Mouse (Mus musculus) cerebellum, postnatal 10 days (tissue): ENCODE measurements around the gene Nav1.

ENCODE experiments used
- DNase-seq, 2 experiments: peaks; one replicate each; pipeline ENCODE4 v3.0.0; 2021; ENCODE audit warnings: mixed read lengths in 2 of 2

Gene Nav1

GRCm38 (mm10) chr1:135581001-135581400 lies 26.1 kb downstream of the Nav1 start:
- DNase-seq, result peak; percentile 38 to 39

DNA sequence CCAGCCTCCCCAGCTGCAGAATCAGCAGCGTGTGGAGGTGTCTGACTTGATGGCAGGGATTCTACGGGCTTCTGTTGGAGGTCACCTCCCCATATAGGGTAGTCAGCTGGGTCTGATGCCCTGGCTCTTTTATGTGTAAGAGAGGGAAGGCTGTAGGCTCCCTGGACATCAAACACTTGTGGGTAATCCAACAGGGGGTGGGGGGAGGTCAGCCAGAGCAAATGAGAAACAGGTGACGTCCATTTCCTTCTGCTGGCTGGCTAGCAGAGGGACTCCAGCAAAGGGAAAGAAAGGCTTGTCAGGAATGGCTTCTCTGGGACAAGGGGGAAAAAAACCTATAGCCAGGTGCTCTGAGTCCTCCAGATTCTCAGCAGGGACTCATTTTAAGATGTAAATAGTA lies 28.0 kb downstream of the Nav1 start:
- DNase-seq, result no peak

DNA sequence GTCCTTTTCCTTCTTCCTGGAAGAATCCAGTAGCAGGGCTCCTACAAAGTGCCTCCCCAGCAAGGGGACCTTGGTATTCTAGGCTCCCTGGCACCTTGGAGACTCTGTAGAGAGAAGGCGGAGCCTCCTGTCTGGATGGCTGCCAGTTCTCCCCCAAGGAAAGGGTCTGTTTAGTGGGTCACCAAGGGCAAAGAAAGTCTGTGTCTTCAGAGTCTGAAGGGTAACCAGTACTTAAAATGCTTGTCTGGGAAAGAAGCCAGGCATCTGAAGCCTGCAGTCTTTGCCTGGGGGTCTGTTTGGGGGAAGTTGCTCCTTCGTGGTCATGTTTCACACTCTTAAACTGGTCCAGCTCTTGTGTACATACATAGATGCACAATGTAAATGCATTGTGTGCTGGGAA lies 29.3 kb downstream of the Nav1 start:
- peak in 1 of 2 experiments; percentile 45 for DNase-seq

DNA sequence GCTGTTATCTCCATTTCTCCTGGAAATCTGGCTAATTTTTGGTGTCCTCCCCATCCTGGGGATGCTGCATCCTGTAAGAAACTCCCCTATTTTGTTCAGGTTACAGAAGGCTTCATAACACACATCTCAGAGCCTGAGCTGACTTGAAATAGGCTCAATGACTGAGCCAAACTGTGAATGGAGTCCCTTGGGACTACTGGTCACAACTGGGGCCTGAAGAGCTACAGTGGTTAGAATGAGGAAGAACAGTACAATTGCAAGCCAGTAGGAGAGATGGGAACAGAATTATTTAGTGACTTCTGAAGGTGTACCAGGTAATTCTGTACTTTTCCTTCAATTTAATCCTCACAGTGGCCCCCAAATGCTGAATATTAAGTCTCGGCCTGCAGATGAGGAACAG lies 31.7 kb downstream of the Nav1 start:
- DNase-seq, result no peak

DNA sequence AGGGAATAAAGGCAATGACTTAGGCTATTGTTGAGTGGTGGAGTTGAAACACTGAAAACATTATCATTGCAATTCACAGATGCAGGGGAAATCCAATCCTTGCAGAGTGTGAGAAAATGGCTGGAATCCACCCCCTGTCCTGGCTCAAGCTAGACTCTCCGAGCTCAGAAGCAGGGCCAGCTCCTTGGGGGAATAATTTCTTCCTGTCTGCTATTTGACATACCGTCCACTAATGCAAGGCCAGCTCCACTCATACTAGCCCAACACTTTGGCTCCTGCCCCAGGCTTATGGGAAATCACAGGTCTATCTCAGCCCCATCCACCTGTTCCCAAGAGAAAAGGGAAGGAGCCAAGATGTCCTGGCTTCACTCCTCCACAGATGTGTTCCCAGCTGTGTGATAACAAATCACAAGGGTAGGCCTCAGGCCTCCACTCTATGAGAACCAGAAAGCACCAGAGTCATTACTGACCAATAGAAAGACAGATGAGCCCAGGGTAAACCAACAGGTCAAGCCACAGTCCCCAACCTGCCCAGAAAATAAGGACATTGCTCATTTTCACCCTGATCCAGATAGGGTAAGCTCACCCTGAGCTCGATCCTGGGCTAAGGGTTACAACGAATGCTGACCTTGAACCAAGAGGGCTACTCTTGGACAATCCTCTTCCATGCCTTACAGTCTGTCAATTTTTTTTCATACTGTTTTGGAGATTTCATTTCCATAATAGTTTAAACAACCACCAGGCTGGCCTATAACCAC lies 32.5 kb downstream of the Nav1 start:
- DNase-seq, result no peak

- peak; percentile 65 to 68 for DNase-seq
Observed at GRCm38 (mm10) chr1:135572139-135572892, 34.8 kb downstream of the Nav1 start.

- DNase-seq, result peak in 1 of 2 experiments; percentile 48
Observed at GRCm38 (mm10) chr1:135568087-135568486, 39.0 kb downstream of the Nav1 start.

DNA sequence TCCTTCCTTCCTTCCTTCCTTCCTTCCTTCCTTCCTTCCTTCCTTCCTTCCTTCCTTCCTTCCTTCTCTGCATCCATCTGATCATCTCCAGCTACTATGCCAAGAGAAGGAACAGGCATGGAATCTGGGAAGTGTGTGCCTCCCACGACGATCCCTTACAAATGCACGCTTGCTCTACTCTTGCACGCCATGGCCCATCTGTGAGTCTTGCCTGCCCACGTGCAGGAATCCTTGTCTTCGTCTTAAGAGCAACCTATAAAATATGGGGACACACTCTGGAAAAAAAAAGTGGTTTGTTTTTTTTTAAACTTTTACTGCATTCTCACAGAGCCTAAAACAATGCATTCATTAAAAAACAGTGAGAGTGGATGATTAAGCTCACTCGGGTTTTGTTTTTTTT lies 40.5 kb downstream of the Nav1 start:
- DNase-seq, result no peak

DNA sequence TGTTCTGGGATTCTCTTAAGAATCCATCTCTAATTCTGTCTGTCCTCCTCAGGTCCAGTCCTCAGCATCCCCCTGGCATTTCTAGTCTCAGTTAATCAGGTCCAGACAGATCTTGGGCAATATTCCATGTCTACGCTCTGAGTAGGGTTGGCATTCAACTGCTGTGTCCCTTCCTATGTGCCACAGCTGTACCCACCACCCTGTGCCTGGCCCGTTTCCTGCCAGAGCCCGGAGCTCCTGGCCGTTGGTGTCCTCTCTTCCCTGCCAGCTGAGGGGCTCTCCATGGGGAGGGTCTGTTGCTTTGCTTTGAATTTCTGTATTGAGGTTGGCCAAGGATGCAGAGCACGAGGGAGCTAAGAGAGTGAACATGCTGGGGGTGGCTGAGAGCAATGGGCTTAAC lies 41.3 kb downstream of the Nav1 start:
- peak in 1 of 2 experiments; percentile 60 for DNase-seq

DNA sequence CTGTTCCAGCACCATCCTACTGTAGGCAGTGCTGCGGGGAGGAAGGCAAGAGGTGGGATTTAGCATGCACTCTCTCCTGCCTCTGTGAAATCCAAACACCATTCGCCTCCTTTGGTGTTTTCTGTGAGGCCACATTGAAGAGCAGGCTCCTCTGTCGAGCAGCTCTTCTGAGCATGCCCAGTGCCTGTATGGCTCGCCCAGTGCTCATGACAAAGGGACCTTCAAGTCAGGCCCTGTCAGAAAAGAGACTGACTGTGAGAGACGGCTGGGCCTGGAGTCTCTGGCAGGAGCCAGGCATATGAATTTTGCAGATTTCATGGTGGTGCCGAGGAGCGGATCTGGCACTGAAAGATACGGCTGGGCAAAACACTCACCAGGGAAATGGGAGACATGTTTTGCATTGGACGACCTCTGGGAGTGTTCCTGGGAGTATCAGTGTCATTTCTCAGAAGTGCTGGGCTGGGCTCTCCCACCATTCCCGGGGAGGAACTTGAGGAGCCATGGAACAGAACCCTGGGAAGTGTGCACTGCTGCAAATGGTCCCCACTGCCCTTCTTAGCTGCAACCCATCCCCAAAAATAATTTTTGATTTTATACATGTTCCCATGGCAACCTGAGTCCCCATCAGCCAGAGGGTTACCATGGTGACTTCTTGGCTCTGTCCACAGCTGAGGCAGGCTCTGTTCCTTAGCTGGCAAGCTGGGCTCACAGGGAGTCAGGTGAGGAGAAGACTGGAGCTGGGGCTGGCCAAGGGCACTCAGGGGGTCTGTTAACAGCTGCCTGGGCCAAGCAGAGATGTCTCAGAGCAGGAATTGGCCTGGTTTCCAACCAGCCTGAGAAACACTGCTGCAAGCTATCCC lies 42.2 kb downstream of the Nav1 start:
- DNase-seq, result peak; percentile 74 to 76

DNA sequence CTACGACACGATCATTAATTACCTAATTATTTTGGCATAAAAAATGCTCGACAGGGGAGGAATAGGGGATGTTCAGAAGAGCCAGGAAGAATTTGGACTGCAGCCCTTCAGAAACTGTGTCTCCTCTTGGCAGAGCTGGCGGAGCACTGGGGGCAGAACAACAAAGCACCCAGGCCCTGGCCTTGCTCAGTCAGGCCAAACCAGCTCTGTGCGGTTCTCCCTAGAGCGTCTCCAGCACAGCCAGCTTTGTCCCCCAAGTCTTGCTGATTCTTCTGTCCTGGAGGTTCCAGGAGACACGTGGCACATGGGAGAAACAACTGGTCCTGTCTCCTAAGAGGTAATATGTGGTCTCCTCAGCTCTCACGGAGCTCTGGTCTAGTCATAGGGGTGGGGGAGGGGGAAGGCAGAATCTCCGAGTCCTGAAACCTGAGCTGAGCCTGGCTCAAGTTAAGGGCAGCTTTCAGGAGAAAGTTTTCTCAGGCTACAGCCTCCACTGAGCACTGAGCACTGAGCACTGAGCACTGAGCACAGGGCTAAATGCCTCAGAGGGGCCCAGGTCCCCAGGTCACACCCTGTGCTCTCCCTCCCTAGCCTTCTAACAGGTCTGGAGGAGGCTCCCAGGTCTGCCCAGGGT lies 43.2 kb downstream of the Nav1 start:
- DNase-seq, result peak; percentile 57 to 71

DNA sequence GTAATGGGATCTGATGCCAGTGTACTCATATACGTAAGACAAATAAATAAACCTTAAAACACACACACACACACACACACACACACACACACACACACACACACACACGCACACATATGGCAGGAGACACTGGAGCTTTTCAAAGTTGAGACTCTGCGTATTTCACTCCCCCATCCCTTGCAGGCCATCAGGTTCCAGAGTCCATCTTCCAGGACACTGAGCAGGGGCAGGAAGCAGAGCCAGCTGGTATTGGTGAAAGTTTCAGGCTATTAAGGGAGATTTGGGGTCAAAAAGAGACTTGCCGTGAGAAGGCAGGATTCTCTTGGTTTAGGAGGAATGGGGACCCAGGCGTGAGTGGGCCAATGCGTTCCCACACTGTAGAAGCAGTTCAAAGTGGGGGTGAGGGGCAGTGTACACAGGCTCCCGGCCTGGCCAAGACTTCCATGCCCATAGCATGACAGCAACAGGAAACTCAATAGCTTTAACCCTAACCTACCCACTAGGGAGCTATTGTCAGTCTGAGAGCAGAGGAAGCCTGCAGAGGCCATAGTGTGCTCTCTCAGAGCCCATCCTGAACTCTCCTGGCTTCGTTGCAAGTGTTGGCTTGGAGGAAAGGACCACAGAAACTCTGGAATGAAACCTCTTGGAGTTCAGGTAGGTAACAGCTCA lies 44.0 kb downstream of the Nav1 start:
- DNase-seq, result no peak

DNA sequence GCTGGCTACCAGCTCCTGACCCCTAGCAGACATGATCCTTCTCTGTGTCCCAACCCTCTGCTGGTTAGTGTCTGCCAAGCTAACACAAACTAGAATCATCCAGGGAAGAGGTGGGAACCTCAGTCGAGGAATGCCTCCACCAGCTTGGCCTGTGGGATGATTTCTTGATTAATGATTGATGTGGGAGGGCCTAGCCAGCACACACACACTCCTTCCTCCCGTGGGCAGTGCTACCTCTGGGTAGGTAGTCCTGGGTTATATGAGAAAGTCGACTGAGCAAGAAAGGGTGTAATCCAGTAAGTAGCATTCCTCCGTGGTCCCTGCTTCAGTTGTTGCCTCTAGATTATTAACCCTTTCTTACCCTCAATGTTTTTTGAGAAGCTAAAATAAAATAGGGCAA lies 45.0 kb downstream of the Nav1 start:
- DNase-seq, result no peak

DNA sequence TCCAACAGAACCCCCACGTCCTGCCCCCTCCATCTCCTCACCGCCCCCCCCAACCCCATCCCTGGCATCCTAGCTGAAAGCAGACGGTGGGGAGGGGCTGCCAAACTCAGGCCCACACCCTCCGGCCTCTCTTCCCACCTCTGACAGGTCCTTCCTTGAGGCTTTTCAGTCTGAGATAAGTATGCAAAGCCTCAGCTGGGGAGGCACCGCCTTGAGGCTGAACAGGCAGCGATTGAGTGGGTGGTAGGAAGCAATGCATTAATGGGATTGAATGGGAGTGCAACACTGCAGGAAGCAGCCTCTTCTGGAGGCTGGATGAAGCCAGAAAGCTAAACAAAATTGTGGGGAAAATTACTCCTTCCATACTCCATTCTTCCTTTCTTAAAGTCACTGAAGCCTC lies 45.8 kb downstream of the Nav1 start:
- no peak for DNase-seq

GRCm38 (mm10) chr1:135557976-135558375 lies 49.1 kb downstream of the Nav1 start:
- DNase-seq, result peak in 1 of 2 experiments; percentile 50

GRCm38 (mm10) chr1:135555885-135556284 lies 51.2 kb downstream of the Nav1 start:
- no peak for DNase-seq

DNA sequence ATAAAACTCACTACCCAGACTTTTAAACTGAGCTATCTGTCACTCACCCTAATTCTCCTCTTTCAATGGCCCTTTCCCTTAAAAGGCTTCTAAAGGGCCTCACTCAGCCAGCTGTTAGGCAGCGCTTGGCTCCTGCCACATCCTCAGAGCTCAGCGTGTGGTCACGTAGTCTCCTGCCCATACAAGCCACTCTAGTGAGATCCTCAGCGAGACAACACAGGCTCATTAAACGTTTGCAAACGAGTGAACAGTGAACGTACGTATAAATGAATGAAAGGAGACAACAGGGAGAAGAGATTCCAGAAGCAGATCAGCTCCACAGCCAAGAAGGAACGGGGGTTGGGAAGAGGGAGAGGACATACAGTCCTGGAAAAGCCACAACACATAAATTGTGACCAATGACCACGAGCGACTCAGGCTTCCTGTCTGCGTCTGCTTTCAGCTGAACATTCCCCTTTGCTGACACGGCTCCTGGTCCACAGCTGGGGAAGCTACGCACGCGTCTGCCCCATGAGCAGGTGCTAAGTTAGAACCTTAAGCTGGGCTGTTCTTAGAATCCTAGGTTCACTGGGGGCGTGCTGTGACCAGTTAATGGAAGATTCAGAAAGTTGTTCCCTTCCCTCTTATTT lies 52.3 kb downstream of the Nav1 start:
- DNase-seq, result no peak

- no peak for DNase-seq
Observed at GRCm38 (mm10) chr1:135553615-135554014, 53.5 kb downstream of the Nav1 start.

- DNase-seq, result no peak
Observed at GRCm38 (mm10) chr1:135553154-135553553, 53.9 kb downstream of the Nav1 start.

DNA sequence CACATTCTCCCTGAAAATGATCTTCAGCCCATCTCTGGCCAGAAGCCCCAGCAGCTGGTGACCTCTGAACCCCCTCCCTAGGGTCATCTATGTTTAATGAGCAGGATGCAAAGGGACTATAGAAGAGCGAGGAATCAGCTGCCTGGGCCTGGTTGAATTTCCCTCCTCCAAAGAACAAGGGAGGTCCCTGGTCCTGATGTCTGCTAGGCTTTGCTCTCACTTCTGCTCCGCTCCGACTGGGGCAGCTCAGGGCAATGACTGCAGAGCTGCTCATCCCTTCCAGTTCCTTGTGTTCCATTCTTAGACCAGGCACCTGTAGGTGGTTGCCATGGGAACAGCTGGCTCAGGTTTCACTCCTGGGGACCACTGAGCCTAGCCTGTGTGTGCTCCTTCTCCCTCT lies 56.2 kb downstream of the Nav1 start:
- no peak for DNase-seq

GRCm38 (mm10) chr1:135548750-135549149 lies 58.3 kb downstream of the Nav1 start:
- DNase-seq, result peak; percentile 88 to 94

DNA sequence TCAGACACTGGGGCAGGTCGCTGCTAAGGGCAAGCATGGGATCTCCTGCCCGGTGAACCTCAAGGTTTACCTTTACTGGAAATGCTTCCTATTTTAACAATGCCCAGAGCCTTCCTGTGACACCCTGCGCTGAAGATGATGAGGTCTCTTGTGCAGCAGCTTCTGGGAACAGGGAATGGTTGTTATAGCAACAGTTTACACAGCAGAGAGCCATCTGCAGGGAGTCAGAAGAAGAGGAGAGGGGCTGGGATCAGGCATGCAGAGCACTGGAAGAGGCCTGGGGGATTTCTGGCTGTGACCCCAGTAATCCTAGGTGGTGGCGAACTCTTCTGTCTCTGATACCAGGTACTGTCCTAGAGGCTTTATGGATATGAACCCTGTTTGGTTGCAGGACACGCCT lies 61.0 kb downstream of the Nav1 start:
- no peak for DNase-seq
